Mouse (Mus musculus): ENCODE measurements around the gene Hmcn2.

GRCm38 (mm10) chr2:31319200-31319599, 5.0 kb downstream of the Hmcn2 start:
- TF ChIP-seq CTCF (conservative IDR thresholded peaks at IDR 0.05 in 1 of 2, IDR thresholded peaks at IDR 0.05 in 1 of 2; ENCODE audit: low read depth in 2 of 2, low read length in 2 of 2) (no peak), E2F4 (IDR thresholded peaks at IDR 0.05; ENCODE audit: insufficient replicate concordance, low read depth, low read length) (no peak), POLR2AphosphoS2 (IDR thresholded peaks at IDR 0.05; ENCODE audit: low read depth, low read length) (no peak)
